Mouse (Mus musculus): ENCODE measurements around the gene Fgd4. TPM values are rescaled to one million over a fixed set of nuclear protein-coding genes. Genes with fewer than 3 reads are reported as not detected.

Gene Fgd4
- polyA plus RNA-seq (2016; fragmentation: Nextera tagmentation; extraction: Ambion mirVana), result 8.6 and 9.0 TPM in 2 replicates

DNA sequence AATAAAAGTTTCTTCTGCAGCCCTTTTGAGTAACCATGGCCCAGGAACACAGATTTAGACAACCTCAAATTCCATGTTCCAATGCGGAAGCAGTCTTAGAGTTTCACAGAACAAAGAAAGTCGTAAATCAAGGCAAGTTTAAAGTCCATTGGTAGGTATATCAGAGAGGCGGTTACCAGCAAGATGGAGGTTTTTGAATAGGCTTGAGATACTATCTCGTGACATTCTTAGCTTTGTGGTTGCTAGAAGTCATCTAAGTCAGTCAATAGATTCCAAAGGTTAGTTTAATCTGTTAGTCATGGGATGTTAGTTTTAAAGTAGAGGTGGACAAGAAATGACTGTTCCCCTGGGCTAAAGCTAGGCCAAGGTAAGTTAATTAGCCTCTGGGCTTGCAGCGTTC is at the start of gene Fgd4:
Fgd4 (minus strand) TSS at position 89 of the 400 bp plus-strand sequence.
- no peaks in the 10 kb centered on the region for H3K36me3 ChIP-seq
- peaks cover 5% of the 10 kb centered on the region for H3K27me3 ChIP-seq
- no peaks in the 10 kb centered on the region for H3K4me1 ChIP-seq
- WGBS, result 47% methylated on average over 5 of the region's 5 CpGs
- peak within 1 kb of the TSS; percentile 74 for H3K9ac ChIP-seq
- peak within 1 kb of the TSS; percentile 67 for H3K4me3 ChIP-seq
- peak within 1 kb of the TSS; percentile 94 for H3K4me2 ChIP-seq (replicated peaks)
- no peak within 1 kb of the TSS for H3K27ac ChIP-seq
- no peak for ATAC-seq (ENCODE audit: insufficient number of reproducible peaks, insufficient read depth, low FRiP score, low TSS enrichment)
- no peaks in the 10 kb centered on the region for H3K9me3 ChIP-seq

DNA sequence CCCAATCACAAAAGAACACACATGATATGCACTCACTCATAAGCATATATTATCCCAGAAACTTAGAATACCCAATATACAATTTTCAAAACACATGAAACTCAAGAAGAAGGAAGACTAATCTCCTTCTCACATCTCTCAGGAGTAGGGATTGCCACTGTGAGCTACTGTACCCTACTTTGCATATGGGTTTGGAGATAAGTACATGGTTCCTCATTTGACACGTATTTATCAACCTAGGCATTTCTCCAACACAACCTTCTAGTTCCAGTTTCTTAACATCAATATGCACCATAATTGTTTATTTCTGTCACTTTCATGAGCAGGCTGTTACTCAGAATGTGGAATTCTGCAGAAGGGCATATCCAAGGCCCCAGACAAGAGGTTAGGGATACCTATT is 44.8 kb upstream of the Fgd4 start:
- WGBS, result 81% methylated on average over 1 of the region's 1 CpGs
- H3K27me3 ChIP-seq, result no peaks in the 10 kb centered on the region
- H3K4me2 ChIP-seq (replicated peaks), result no peak overlapping the region
- no peaks in the 10 kb centered on the region for H3K36me3 ChIP-seq
- no peak for ATAC-seq (ENCODE audit: insufficient number of reproducible peaks, insufficient read depth, low FRiP score, low TSS enrichment)
- H3K9me3 ChIP-seq, result no peaks in the 10 kb centered on the region
- no peak overlapping the region for H3K9ac ChIP-seq
- H3K4me1 ChIP-seq, result no peaks in the 10 kb centered on the region
- no peak overlapping the region for H3K27ac ChIP-seq
- H3K4me3 ChIP-seq, result no peak overlapping the region

DNA sequence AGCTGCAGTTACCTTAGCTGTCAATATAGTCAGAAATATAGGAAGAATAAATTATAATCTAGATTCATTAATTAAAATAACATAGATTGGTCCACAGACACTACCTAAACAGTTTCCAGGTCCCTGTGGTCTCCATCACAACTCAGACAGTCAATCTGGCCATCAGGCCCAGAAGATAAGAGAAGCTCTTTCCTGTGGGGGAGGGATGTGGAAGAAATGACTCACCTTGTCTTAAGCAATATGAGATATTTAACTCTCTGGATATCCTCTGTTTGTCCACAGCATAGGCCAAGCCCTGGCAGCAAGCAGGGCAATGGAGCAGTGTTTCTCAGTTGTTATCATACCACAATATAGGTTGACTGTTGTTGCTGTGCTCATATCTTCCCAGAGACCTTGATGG is 33.4 kb upstream of the Fgd4 start:
- Histone ChIP-seq H3K4me2 (replicated peaks) (no peak overlapping the region), H3K27ac (no peak overlapping the region)
- no peak for ATAC-seq (ENCODE audit: insufficient number of reproducible peaks, insufficient read depth, low FRiP score, low TSS enrichment)

DNA sequence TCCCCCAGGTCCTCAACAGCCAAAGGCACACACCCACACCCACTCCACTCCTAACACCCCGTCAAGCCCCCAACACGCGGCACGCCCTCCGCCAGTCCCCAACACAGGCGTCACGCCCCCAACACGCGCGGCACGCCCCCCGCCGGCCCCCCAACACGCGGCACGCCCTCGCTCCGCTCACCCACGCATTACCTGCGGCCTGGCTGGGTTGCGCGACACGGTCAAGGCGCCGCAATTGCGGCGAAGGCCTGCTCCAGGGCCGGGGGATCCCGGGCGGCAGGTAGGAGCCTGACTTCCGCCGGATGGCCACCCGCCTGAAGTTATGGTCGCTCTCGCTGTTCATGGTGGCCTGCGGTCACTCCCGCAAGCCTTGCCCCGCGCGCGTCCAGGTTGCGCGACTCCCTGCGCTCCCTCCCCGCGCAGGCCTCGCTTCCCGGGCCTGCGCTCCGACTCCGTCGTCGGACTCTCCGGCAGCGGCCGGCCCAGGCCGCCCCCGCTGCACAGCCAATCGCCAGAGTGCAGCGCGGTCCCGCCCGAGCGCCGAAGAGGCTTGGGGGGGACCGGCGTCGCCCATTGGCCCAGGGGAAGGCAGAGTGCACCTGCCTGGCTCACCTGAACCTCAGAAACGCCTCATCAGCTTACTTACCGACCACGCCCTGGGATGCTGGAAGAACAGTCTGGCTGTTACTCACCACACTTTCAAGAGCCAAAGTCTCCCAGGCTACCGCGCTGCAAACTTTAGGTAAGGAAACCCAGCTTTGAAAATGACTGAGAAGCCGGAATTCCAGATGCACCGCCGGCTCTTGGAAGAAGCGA is 555 bp downstream of the Fgd4 start:
- WGBS, result under 1% methylated on average over 72 of the region's 77 CpGs
- no peak overlapping the region for H3K27ac ChIP-seq

More for the DNA sequence above, 33.4 kb upstream of the Fgd4 start:
- no peak overlapping the region for H3K9ac ChIP-seq
- no peaks in the 10 kb centered on the region for H3K27me3 ChIP-seq
- H3K4me1 ChIP-seq, result no peaks in the 10 kb centered on the region
- H3K4me3 ChIP-seq, result no peak overlapping the region
- H3K36me3 ChIP-seq, result no peaks in the 10 kb centered on the region
- 0 out of 2 replicates have a peak, but pooled peaks cover 3% of the 10 kb centered on the region for H3K9me3 ChIP-seq

DNA sequence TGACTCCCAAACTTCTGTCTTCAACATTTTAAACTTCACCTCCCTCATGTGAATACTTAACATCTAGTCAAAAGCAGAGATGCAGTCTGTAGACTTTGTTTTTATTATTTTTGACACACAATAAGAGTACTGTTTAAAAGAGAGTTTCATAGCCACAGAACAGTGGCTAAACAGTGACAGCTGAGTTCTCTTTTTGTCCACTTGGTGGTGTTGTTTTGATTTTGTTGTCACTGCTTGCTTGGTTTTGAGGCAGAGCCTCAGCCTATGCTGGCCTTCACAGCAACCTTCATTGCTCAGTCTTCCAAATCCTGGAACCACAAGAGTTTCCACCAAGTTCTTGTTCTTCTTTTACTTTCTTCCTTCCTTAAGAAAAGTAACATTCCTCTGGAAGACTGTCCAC is 3.8 kb downstream of the Fgd4 start:
- H3K9ac ChIP-seq, result no peak overlapping the region
- no peaks in the 10 kb centered on the region for H3K9me3 ChIP-seq

More for the DNA sequence above, 555 bp downstream of the Fgd4 start:
- no peaks in the 10 kb centered on the region for H3K9me3 ChIP-seq
- peaks cover 5% of the 10 kb centered on the region for H3K27me3 ChIP-seq
- no peaks in the 10 kb centered on the region for H3K36me3 ChIP-seq
- H3K4me2 ChIP-seq (replicated peaks), result peak overlapping the region; percentile 94
- ATAC-seq (ENCODE audit: insufficient number of reproducible peaks, insufficient read depth, low FRiP score, low TSS enrichment), result peak; percentile 94
- H3K4me1 ChIP-seq, result no peaks in the 10 kb centered on the region
- peak overlapping the region; percentile 74 for H3K9ac ChIP-seq
- peak overlapping the region; percentile 67 for H3K4me3 ChIP-seq

DNA sequence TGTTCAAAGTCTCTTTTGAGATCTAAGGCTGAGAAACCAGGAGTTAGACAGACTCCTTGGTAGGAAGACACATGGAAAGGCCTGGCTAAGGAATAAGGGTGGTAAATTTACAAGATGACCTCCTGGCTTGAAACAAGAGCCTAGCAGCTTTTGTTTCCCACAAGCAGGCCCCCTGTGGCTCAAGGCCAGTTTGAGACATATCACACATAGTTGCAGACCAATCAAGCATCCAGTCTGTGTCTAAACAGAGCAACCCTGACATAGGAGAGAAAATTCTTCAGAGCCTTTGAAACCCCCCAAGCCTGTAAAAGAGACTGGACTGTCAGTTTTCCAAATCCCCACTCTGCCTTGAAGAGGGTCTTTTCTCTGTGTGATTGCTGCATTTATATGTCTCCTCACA is 7.7 kb downstream of the Fgd4 start:
- H3K9me3 ChIP-seq, result no peaks in the 10 kb centered on the region
- H3K27ac ChIP-seq, result no peak overlapping the region
- no peak overlapping the region for H3K4me2 ChIP-seq (replicated peaks)
- H3K4me3 ChIP-seq, result no peak overlapping the region
- H3K4me1 ChIP-seq, result no peaks in the 10 kb centered on the region
- H3K27me3 ChIP-seq, result no peaks in the 10 kb centered on the region
- no peaks in the 10 kb centered on the region for H3K36me3 ChIP-seq
- no peak overlapping the region for H3K9ac ChIP-seq
- no peak for ATAC-seq (ENCODE audit: insufficient number of reproducible peaks, insufficient read depth, low FRiP score, low TSS enrichment)

More for the DNA sequence above, 3.8 kb downstream of the Fgd4 start:
- Histone ChIP-seq H3K4me3 (no peak overlapping the region), H3K4me2 (replicated peaks) (no peak overlapping the region), H3K27me3 (peaks cover 5% of the 10 kb centered on the region), H3K27ac (no peak overlapping the region), H3K36me3 (no peaks in the 10 kb centered on the region), H3K4me1 (no peaks in the 10 kb centered on the region)
- ATAC-seq (ENCODE audit: insufficient number of reproducible peaks, insufficient read depth, low FRiP score, low TSS enrichment), result no peak

DNA sequence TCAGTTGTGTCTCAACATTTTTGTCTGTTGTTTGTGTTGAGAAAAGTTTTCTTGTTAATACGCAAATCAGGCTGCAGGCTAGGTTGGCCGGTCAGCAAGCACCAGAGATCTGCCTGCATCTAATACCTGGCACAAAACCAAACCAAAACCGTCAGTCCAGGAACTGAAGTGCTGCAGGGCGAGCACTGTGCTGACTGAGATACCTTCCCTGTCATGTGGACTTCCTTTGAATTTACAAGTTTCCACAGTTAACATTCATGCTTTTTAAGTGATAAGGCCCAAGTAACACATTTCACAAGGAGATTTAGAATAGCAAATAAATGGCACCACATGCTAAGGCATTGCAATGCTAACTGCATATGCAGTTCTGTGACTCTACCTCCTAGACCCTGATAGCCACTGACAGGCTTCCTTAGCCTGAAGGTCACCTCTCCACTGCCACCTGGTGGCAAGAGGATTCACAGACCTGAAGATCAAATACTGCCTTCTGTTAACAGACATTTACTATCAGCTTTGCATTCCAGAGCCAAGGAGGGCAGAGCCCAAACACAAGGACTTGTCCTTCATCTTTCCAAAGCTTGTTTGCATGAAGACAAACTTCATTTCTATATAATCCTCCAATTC is 15.8 kb downstream of the Fgd4 start:
- H3K4me2 ChIP-seq (replicated peaks), result no peak overlapping the region
- no peaks in the 10 kb centered on the region for H3K27me3 ChIP-seq
- no peak for ATAC-seq (ENCODE audit: insufficient number of reproducible peaks, insufficient read depth, low FRiP score, low TSS enrichment)
- no peaks in the 10 kb centered on the region for H3K36me3 ChIP-seq
- H3K4me1 ChIP-seq, result no peaks in the 10 kb centered on the region
- no peaks in the 10 kb centered on the region for H3K9me3 ChIP-seq
- WGBS, result 71% methylated on average over 4 of the region's 4 CpGs
- H3K9ac ChIP-seq, result no peak overlapping the region
- H3K4me3 ChIP-seq, result no peak overlapping the region
- H3K27ac ChIP-seq, result no peak overlapping the region

DNA sequence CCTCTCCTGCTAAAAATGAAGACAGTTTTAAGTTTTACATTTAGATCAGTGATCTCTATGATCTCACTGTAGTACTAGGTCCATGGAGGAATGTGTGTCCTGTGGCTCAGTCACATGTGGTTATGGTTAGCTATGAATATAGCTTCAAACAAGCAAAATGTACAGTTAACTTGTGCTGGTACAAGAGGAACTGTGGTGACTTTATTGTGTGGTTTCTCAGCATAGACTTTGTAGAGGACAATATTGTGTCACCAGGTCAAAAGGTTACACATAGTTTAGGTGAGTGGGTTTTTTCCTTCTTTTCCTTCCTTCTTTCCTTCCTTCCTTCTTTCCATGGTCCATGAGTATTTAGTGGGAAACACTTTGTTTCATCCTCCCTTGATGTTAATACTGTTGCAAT is 23.8 kb downstream of the Fgd4 start:
- no peak overlapping the region for H3K4me2 ChIP-seq (replicated peaks)
- no peak overlapping the region for H3K27ac ChIP-seq
- H3K36me3 ChIP-seq, result no peaks in the 10 kb centered on the region
- no peaks in the 10 kb centered on the region for H3K9me3 ChIP-seq
- H3K27me3 ChIP-seq, result no peaks in the 10 kb centered on the region
- no peak overlapping the region for H3K4me3 ChIP-seq
- no peaks in the 10 kb centered on the region for H3K4me1 ChIP-seq
- ATAC-seq (ENCODE audit: insufficient number of reproducible peaks, insufficient read depth, low FRiP score, low TSS enrichment), result no peak
- H3K9ac ChIP-seq, result no peak overlapping the region

DNA sequence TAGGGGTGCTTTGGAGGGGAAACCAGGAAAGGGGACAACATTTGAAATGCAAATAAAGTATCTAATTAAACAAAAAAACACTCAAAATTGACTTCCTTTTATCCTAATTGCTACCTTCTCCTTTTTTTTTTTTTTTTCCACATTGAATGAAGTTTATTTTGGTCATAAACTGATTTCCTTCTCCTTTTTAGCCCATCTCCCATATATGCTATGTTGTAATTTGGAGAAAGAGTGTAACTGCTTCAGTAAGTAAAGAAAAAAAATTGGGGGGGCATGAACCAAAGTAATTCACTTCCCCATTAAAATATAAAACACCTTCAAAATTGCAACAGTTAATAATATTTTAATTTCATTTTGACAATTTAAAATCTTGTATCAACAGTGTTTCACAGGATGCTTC is 25.8 kb downstream of the Fgd4 start:
- no peak for ATAC-seq (ENCODE audit: insufficient number of reproducible peaks, insufficient read depth, low FRiP score, low TSS enrichment)
- no peaks in the 10 kb centered on the region for H3K4me1 ChIP-seq
- H3K9me3 ChIP-seq, result no peaks in the 10 kb centered on the region
- H3K9ac ChIP-seq, result no peak overlapping the region
- H3K27me3 ChIP-seq, result no peaks in the 10 kb centered on the region
- no peak overlapping the region for H3K4me3 ChIP-seq
- no peak overlapping the region for H3K27ac ChIP-seq
- H3K36me3 ChIP-seq, result no peaks in the 10 kb centered on the region
- no peak overlapping the region for H3K4me2 ChIP-seq (replicated peaks)

DNA sequence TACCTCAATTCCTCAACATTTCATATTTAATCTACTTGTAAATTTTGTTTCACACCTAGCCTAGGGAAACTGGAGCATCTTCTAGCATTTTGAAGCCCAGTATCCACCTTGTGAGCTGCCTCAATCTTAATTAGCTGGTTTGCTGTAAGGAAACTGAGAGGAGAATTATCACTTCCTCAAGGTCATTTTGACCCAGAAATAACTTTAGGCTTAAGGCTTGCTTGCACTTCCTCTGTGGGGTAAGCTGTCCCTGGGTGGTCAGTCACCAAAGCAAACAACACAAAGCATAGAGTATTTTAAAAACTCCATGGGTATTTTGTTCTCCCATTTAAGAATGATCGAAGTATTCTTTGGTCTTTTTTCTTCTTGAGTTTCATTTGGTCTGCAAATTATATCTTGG is 27.2 kb downstream of the Fgd4 start:
- WGBS, result 90% methylated on average over 1 of the region's 1 CpGs
- no peaks in the 10 kb centered on the region for H3K4me1 ChIP-seq
- H3K27ac ChIP-seq, result no peak overlapping the region
- no peaks in the 10 kb centered on the region for H3K9me3 ChIP-seq
- ATAC-seq (ENCODE audit: insufficient number of reproducible peaks, insufficient read depth, low FRiP score, low TSS enrichment), result no peak
- H3K36me3 ChIP-seq, result no peaks in the 10 kb centered on the region
- H3K4me3 ChIP-seq, result no peak overlapping the region
- no peaks in the 10 kb centered on the region for H3K27me3 ChIP-seq
- H3K4me2 ChIP-seq (replicated peaks), result no peak overlapping the region
- no peak overlapping the region for H3K9ac ChIP-seq

DNA sequence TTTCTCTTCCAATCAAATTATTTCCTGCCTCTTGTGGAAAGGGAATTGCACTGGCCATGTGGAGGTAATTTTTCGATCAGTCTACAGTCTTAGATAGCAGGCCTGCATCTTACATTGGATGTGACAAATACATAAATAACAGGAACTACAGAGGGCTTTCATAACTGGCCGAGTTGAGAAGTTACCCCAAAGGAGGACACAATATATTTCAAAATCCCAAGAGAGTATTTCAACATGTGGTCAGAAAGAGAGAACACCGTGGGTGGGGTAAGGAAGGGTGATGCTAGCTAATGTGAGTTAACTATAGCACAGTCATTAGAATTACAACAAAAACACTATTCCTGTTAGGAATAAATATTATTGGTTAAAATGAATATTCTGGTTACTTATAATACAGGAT is 29.0 kb downstream of the Fgd4 start:
- no peaks in the 10 kb centered on the region for H3K9me3 ChIP-seq
- WGBS, result 61% methylated on average over 3 of the region's 3 CpGs
- H3K4me1 ChIP-seq, result no peaks in the 10 kb centered on the region
- no peaks in the 10 kb centered on the region for H3K36me3 ChIP-seq
- ATAC-seq (ENCODE audit: insufficient number of reproducible peaks, insufficient read depth, low FRiP score, low TSS enrichment), result no peak
- no peak overlapping the region for H3K9ac ChIP-seq
- H3K27ac ChIP-seq, result no peak overlapping the region
- H3K4me2 ChIP-seq (replicated peaks), result no peak overlapping the region
- no peak overlapping the region for H3K4me3 ChIP-seq
- H3K27me3 ChIP-seq, result no peaks in the 10 kb centered on the region

DNA sequence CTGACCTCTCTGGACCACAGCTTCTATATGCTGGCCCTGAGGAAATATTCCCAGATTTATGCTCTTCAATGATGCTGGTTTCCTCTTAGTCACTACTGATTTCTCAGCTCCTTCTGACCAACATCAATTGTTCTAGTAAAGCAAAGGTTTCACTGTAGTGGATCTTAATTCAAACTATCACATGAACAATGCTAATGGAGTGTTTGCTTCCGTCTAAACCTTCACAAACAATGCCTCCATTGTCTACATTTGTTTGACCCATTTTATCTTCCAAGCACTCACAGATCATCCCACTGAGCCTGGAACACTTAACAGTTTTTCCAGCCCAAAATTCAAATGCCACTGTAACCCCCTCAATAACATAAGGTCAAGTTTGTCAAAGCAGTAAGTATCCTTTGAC is 33.6 kb downstream of the Fgd4 start:
- no peak overlapping the region for H3K4me2 ChIP-seq (replicated peaks)
- no peak overlapping the region for H3K27ac ChIP-seq
- no peaks in the 10 kb centered on the region for H3K27me3 ChIP-seq
- no peak for ATAC-seq (ENCODE audit: insufficient number of reproducible peaks, insufficient read depth, low FRiP score, low TSS enrichment)
- H3K36me3 ChIP-seq, result no peaks in the 10 kb centered on the region
- H3K4me3 ChIP-seq, result no peak overlapping the region
- no peak overlapping the region for H3K9ac ChIP-seq
- WGBS, result 44% methylated on average over 1 of the region's 1 CpGs
- H3K4me1 ChIP-seq, result no peaks in the 10 kb centered on the region
- no peaks in the 10 kb centered on the region for H3K9me3 ChIP-seq

All from embryonic facial prominence, embryonic 12.5 days (tissue).